Mouse (Mus musculus): ENCODE data around the gene 1700003H04Rik. TPM values are rescaled to one million over a fixed set of nuclear protein-coding genes. Genes with fewer than 3 reads are reported as not detected.

The 1700003H04Rik gene
- polyA plus RNA-seq, 1 experiment from 2014 or later = not detected

DNA sequence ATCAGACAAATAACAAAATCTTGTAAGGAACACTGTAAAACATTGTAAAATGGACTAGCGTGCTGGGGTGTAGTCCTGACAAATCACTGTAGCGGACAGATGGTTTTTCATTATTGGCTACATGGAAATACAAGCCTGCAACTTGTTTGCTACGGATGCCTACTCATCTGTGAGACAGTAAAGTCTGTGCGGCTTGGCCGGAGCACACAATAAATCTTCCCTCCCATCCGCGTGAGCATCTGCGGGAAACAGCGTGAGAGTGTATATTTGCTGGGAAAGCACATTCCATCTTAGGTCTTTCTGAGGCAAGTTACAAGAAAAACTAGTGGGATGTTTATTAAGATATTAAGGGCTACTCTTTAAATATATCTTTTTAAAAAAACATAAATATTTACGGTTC is 32.0 kb downstream of the 1700003H04Rik start:
- Histone ChIP-seq H3K27me3 (no peaks in the 10 kb centered on the region), H3K9me3 (replicated peaks) (no peaks in the 10 kb centered on the region), H3K4me3 (replicated peaks) (no peak overlapping the region), H3K9ac (no peak overlapping the region), H3K4me1 (replicated peaks) (no peaks in the 10 kb centered on the region), H3K4me2 (no peak overlapping the region), H3K36me3 (replicated peaks) (no peaks in the 10 kb centered on the region), H3K27ac (replicated peaks) (no peak overlapping the region)
- 76% methylated on average over 10 of the region's 10 CpGs for WGBS (ENCODE audit: insufficient replicate concordance)
- no peak for ATAC-seq (ENCODE audit: insufficient read depth)

DNA sequence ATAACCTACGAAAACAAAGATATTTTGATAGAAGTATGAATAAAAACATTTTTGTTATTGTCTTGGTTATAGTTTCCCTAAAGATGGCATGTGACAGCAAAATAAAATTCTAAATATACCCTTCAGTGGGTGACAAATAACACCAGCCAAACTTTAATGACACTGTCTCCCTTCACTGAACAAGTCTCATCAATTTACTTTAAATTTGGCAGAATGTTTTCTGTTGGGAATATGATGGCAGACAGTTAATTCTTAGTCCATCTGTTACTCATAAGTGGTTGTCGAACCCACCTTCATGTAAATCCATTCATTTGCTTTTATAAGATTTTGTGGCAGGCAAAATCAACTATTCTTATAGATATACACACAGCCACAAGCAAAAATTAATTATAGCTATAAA is 42.6 kb downstream of the 1700003H04Rik start:
- H3K4me3 ChIP-seq (replicated peaks) = no peak overlapping the region
- H3K27me3 ChIP-seq = no peaks in the 10 kb centered on the region
- no peak overlapping the region for H3K9ac ChIP-seq
- no peak for ATAC-seq (ENCODE audit: insufficient read depth)
- no peaks in the 10 kb centered on the region for H3K36me3 ChIP-seq (replicated peaks)
- H3K4me1 ChIP-seq (replicated peaks) = no peaks in the 10 kb centered on the region
- no peaks in the 10 kb centered on the region for H3K9me3 ChIP-seq (replicated peaks)
- H3K27ac ChIP-seq (replicated peaks) = no peak overlapping the region
- no peak overlapping the region for H3K4me2 ChIP-seq
- WGBS (ENCODE audit: insufficient replicate concordance) = 72% methylated on average over 2 of the region's 2 CpGs

DNA sequence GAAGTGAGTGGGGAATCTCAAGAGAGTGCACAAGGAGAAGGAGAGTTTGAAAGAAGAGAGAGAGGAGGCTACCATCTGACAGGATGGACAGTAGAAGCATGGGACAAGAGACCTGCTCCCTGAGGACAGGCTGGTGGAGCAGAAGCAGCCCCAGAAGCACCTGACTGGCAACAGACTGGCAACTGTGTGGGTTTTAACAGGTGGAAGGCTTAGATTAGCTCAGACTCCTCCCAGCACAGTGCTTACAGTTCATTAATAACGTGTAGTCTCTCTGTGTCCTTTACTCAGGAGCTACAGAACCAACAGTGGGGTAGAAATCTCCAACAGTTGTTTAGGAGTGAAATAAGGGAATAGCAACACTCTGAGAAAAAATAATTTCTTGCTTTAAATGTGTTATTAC is 44.3 kb downstream of the 1700003H04Rik start:
- ATAC-seq (ENCODE audit: insufficient read depth) = no peak
- no peaks in the 10 kb centered on the region for H3K27me3 ChIP-seq
- no peaks in the 10 kb centered on the region for H3K36me3 ChIP-seq (replicated peaks)
- no peak overlapping the region for H3K4me3 ChIP-seq (replicated peaks)
- no peaks in the 10 kb centered on the region for H3K4me1 ChIP-seq (replicated peaks)
- whole genome bisulfite sequencing (ENCODE audit: insufficient replicate concordance) = 21% methylated on average over 1 of the region's 1 CpGs
- no peak overlapping the region for H3K9ac ChIP-seq
- no peaks in the 10 kb centered on the region for H3K9me3 ChIP-seq (replicated peaks)
- H3K4me2 ChIP-seq = no peak overlapping the region
- H3K27ac ChIP-seq (replicated peaks) = no peak overlapping the region

DNA sequence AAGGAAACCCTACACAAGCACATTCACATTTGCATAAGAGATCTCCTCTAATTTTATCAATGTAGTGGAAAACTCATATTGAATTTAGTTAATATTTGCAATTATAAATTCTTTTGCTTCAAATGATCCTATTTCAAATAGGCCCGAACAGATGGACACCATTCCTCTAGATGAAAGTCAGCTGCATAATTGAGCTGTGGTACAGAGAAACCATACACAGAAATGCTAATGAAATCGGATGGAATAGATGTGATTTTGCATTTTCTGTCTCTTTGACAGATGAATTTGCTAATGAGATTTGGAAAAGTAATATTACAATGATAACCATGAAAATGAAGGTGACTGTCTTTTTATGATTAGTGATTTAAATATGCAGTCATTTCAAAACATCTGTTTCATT is 62.1 kb downstream of the 1700003H04Rik start:
- no peaks in the 10 kb centered on the region for H3K36me3 ChIP-seq (replicated peaks)
- H3K9ac ChIP-seq = no peak overlapping the region
- H3K4me3 ChIP-seq (replicated peaks) = no peak overlapping the region
- no peaks in the 10 kb centered on the region for H3K27me3 ChIP-seq
- 45% methylated on average over 2 of the region's 2 CpGs for WGBS (ENCODE audit: insufficient replicate concordance)
- ATAC-seq (ENCODE audit: insufficient read depth) = no peak
- H3K9me3 ChIP-seq (replicated peaks) = no peaks in the 10 kb centered on the region
- H3K27ac ChIP-seq (replicated peaks) = no peak overlapping the region
- H3K4me2 ChIP-seq = no peak overlapping the region
- no peaks in the 10 kb centered on the region for H3K4me1 ChIP-seq (replicated peaks)

Other genes with a start within 250 kb of the 1700003H04Rik start
- gene 1700006A11Rik, start 155.1 kb downstream of the 1700003H04Rik start, polyA plus RNA-seq (2015; fragmentation: Nextera tagmentation; extraction: Ambion mirVana) = not detected in 2 replicates